Mouse (Mus musculus) CD8-positive naive resting alpha-beta T cell, adult 2 months (primary cell): ENCODE data around the gene Vmn1r35.
"Not testable (repeated sequence)": the region's sequence is repeated elsewhere in the genome, so short reads cannot be mapped to it uniquely, and the experiment has no call there.

ENCODE experiments used
- DNase-seq, 2 experiments: peaks; one replicate each; pipeline ENCODE4 v3.0.0; 2022; ENCODE audit warnings: low read depth in 2 of 2, low spot score in 2 of 2

Vmn1r35 gene

DNA sequence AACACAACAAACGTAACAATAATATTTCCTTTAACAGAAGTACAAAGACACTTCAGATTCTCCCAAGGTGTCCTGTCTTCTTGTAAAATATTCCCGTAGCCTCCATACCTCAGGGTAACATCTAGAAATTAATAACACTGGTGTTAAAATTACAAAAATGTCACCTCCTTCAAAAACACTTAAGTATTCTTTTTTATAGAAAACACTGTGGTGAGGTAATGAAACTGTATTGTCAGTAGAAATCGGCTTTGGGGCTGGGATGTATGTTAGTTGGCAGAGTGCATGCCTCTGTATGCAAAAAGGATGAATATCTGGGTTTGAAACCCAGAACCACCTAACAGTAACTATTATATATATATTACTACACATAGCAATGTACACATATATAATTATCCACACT, at the start of gene Vmn1r35:
Gene Vmn1r35, minus strand, starts transcription at position 101 of the 400 bp plus-strand sequence.
- DNase-seq = no peak

GRCm38 (mm10) chr6:66729082-66729481, 43.4 kb upstream of the Vmn1r35 start, which contains the start of gene Vmn1r37:
Gene Vmn1r37, plus strand, starts transcription at chr6:66729382.
- DNase-seq = not testable (repeated sequence)

GRCm38 (mm10) chr6:66719068-66719467, 33.4 kb upstream of the Vmn1r35 start, which contains the start of gene Vmn1r36:
Gene Vmn1r36, minus strand, starts transcription at chr6:66719168.
- not testable (repeated sequence) for DNase-seq

- no peak for DNase-seq
These were observed 28.1 kb upstream of the Vmn1r35 start for GRCm38 (mm10) chr6:66713854-66714253.

DNA sequence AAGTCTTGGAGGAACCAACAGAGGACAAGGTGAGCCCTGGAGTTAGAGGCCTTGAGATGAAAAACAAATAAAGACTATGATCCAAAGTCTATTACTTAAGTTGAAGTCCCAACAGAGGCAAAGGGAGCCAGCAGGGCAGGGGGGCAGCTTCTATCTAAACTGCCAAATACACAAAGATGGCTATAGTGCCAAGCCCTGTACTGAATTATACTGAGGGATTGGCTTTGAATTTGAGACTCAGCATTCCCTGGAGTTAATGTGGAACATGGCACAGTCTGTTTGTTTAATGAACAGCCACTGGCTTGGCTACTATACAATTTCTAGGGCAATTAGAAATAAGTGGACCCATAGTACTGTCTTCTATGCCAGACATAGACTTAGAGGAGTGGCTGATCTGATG, 23.2 kb upstream of the Vmn1r35 start:
- no peak for DNase-seq

DNA sequence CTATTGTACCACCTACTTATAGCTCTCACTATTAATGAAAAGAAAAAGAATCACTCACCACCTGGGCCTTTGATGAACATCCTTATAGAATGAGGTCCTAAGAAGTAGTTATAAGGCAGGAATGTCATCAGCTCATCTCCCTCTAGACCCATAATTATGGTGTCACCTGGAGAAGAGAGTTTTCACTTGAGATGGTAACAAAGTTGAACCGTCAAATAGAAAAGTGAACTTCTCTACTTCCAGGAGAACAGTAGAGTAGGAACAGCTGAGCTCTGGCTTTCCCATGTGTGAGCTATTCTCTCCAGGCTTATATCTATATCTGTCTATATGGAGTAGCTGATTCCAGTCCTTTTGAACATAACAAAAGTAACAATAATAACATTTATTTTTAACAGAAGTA, 41.9 kb downstream of the Vmn1r35 start, which contains the start of gene Vmn1r34:
Gene Vmn1r34, minus strand, starts transcription at position 101 of the 400 bp plus-strand sequence.
- DNase-seq = no peak
